Mouse (Mus musculus) urinary bladder, postnatal 4 days (tissue): ENCODE measurements around the gene F830045P16Rik.

Experiments used
- DNase-seq, 2 experiments: peaks; one replicate each; pipeline ENCODE4 v3.0.0; 2021 to 2022; ENCODE audit warnings: low spot score in 2 of 2

The F830045P16Rik gene

GRCm38 (mm10) chr2:129536377-129536776 lies at the start of gene F830045P16Rik:
Gene F830045P16Rik (minus strand): TSS chr2:129536602.
- DNase-seq: no peak

- DNase-seq: no peak
These were observed 49.6 kb upstream of the F830045P16Rik start for GRCm38 (mm10) chr2:129585904-129586514.

GRCm38 (mm10) chr2:129584905-129585304 lies 48.5 kb upstream of the F830045P16Rik start:
- DNase-seq: no peak

DNA sequence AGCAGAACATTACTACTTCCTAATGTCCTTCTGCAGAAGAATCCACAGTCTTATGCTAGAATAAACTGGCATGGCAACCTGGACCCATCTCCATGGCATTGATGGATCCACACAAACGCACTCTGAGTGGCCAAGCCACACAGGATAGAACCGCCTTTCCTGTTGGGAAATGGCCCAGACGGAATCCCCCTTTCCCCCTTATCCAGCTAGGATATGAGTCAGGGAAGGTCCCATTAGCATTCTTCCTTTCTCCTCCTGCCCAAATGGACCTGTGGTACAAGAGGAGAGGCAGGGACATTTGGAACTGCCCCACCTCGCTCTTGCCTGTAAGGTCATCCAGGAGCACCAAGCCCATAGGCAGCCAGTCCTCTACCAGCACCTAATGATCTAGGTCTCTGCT lies 45.9 kb upstream of the F830045P16Rik start:
- DNase-seq: no peak

DNA sequence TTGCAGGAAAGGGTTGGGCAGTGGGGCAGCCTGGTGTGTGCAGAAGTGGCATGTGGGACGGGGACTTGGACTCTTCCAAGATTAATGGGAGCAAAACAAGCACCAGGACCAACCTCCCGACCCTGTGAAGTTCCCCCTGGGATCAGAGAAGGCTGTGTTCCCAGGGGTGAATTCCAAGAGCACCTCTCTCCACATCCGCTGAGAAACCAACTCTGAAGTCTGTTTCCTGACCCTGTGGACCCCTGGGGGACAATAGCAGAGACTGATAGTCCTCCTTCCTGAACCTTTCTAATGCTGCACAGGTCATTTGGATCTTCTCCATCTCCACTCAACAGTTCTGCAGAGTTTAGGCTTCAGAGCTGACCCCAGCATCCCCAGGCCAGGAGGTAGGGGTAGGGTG lies 45.4 kb upstream of the F830045P16Rik start:
- no peak for DNase-seq

- no peak for DNase-seq
These were observed 44.3 kb upstream of the F830045P16Rik start for GRCm38 (mm10) chr2:129580656-129581055.

- DNase-seq: no peak
These were observed 40.4 kb upstream of the F830045P16Rik start for GRCm38 (mm10) chr2:129576611-129577447.

GRCm38 (mm10) chr2:129575113-129575512 lies 38.7 kb upstream of the F830045P16Rik start:
- DNase-seq: no peak

DNA sequence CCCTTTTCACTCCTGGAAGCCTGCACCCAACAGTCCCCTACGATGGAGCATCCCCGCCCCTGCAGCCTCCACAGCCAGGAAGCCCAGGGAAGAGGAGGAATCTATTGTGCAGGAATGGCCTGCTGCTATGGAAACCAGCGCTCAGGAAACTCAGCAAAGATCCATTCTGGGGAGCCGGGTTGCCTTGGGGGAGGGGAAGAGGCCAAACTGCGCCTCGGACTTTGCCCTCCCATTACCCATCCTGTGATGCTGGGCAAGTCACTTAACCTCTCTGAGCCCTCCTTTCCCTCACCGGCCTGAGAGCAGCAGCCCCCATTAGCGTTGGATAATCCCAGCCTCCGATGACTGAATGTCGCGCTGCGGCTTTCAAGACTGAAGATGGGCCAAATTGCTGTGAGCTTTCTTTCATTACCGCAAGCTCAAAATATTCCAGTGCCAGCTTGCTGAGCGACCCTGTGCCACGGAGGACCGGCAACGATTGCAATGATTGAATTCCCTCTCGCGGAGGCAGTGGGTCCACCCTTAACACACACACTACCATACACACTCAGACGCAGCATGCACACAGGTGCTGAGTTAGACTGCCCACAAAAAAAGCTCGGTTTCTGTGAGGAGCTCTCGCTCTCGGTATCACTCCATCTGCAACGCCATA lies 38.1 kb upstream of the F830045P16Rik start:
- DNase-seq: no peak

GRCm38 (mm10) chr2:129573701-129574273 lies 37.4 kb upstream of the F830045P16Rik start:
- no peak for DNase-seq

DNA sequence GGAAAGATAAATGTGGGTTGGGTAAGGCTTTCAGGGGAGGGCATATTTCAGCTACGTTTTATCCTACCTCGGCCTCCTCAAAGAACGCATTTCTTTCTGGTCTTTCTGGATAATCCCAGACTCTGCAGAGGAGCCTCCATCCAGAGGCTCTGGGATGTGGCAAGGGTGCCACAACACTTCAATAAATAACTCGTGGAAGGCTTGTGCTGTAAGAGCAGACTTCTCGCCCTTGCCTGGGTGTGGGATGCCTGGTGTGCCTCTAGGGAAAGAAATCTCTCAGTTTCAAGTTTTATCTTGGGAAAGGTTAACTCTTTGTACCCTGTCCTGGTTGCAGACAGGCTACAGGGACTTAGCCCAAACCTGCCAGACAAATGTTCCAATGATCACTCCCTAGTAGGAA lies 33.2 kb upstream of the F830045P16Rik start:
- no peak for DNase-seq

DNA sequence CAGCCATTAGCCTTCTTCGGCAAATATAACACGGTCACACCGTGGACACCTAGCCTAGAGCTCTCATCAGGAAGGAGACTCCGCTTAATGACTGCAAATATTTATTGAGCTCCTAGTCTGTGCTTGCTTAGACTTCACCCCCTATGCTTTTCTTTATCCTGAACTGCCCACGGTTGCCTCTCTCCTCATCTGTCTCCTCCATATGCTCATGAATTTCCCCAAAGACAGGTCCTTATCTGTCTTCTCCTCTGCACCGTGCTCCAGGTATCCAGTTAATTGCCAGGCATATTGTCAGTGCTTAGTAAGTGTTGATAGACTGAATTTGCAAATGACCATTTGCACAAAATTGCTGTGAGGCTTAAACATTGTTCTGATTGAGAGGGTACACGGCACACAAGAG lies 32.7 kb upstream of the F830045P16Rik start:
- DNase-seq: no peak

- DNase-seq: no peak
These were observed 27.7 kb upstream of the F830045P16Rik start for GRCm38 (mm10) chr2:129563944-129564709.

DNA sequence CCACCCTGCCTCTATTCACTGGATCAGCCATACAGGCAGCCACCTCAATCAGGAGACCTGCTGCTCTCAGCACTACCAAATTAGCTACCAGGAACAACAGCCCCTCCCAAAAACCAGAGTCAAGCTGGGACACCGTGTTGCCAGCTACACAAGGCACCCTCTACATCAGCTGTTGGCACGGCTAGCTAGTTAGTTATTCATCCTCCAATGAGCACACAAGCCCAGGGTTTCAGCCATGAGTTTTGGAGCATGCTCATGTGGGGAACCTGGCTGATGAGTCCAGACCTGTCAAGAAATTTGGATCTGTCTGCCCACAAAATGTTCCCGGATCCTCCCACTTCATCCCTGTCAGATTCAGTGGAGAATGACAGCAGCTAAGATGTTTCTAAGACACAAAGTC lies 25.4 kb upstream of the F830045P16Rik start:
- DNase-seq: no peak

DNA sequence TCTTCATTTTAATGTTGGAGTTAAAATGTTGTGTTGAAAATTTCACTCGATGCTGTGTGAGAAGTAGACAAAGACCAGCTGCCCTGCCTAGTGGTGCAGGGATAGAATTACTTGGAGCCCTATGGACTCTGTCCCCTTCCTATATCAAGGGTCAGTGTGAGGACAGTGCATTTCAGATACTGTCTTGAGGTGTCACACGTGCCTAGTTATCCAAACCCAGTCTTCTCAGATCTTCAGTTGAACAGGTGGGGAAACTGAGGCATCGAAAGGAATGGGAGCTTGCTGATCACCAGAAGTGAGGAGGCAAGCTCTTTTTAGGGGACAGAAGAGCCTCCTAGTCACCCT lies 22.4 kb upstream of the F830045P16Rik start:
- no peak for DNase-seq

DNA sequence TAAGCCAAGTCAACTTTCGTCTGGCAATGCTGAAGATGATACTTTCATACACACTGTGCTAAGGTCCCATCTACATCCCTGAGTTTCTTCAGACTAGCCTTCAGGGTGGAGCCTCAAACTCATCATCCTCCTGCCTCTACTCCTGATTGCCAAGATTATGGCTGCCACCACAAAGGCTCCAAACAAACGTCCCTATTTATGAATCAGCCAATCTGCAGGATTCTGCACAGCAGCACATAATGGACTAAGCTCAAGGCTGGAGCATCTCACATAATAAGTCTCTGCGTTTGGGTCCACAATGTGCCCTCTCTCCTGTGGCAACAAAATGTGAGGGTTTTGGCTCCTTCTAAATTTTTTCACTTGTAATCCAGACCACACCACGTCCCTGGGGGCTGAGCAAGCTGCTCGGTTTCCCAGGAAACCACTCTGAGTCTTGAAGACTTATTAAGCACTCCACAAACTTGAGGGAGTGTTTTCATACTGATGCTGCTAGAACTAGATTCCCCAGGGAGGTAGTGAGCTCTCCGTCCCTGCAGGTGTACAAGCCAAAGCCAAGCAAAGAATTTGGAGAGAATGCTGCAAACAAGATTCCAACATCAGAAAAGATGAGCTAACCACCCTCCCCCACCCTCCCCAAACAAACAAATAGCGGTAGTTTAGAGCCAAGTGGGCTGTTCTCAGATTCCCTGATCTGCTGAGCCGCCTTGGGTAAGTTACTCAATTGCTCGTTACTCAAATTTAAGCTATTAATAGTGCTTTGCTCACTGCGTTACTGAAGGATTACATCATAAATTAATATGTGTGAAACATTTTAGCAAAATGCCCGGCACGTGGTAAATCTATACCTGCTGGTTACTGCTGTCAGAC lies 21.8 kb upstream of the F830045P16Rik start:
- no peak for DNase-seq

DNA sequence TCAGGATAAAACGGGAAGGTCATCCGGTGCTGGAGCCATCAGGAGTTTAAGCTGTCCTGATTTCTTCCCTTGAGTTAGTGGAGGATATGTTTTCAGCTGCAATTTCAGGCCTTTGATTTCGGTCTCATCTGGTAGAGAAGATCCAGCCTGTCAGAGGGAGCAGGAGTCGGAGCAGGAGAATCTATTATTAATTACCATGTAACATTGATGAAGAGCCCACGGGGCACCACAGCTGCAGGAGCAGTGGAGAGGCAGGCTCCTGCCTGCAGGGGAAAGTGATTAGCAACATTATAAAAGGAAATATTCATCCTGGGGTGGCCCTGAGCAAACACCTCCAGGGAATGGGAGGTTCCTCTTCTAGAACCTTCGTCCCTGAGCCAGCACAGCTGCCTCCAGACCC lies 19.7 kb upstream of the F830045P16Rik start:
- DNase-seq: no peak

DNA sequence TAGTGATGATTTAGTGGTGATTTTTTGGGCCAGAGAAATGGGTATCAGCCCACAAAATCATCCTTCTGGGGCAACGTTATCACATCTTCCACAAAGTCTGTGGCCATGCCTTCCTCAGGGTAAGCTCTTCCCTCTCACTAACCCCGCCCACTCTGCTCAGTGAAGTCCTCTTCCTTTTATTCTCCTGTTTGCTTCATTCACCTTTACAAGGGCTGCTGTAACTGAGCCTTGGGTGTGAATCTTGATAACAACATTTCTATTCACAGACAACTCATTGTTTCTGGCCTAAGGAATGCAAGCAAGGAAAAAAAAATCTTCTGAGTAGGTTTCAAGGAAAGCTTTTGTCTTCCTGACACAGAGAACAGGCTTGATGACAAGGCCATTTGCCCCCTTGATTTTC lies 14.4 kb upstream of the F830045P16Rik start:
- no peak for DNase-seq

GRCm38 (mm10) chr2:129549537-129550135 lies 13.2 kb upstream of the F830045P16Rik start:
- DNase-seq: no peak

DNA sequence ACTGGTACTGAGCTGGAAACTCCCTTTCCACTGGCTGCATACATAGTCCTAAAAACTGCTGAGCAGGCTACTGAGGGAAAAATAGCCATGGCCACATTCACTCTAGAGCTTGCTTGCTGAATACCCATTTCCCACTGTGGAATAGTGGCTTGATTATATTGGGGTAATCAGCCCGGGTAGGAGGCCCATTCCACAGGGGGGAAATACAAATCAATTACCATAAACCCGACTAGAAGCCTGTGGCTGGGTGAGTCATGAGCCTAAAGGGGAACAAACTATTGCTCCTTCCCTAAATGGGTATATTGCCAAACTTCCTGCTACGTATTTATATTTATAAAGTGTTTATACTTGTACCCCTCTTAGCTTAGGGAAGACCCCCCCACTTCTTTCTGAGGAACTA lies 10.4 kb upstream of the F830045P16Rik start:
- DNase-seq: no peak
